Mouse (Mus musculus) fibroblast of lung, adult 2 months (primary cell): Measurements from ENCODE around the gene Mks1.
A peak's percentile ranks its signal among the peaks of the same experiment; 100 is the strongest.
"Not testable (repeated sequence)": the region's sequence is repeated elsewhere in the genome, so short reads cannot be mapped to it uniquely, and the experiment has no call there.

Source experiments
- DNase-seq: peaks from one replicate; pipeline ENCODE4 v3.0.0-alpha.2; 2011; ENCODE audit warnings: low read depth

The Mks1 gene

DNA sequence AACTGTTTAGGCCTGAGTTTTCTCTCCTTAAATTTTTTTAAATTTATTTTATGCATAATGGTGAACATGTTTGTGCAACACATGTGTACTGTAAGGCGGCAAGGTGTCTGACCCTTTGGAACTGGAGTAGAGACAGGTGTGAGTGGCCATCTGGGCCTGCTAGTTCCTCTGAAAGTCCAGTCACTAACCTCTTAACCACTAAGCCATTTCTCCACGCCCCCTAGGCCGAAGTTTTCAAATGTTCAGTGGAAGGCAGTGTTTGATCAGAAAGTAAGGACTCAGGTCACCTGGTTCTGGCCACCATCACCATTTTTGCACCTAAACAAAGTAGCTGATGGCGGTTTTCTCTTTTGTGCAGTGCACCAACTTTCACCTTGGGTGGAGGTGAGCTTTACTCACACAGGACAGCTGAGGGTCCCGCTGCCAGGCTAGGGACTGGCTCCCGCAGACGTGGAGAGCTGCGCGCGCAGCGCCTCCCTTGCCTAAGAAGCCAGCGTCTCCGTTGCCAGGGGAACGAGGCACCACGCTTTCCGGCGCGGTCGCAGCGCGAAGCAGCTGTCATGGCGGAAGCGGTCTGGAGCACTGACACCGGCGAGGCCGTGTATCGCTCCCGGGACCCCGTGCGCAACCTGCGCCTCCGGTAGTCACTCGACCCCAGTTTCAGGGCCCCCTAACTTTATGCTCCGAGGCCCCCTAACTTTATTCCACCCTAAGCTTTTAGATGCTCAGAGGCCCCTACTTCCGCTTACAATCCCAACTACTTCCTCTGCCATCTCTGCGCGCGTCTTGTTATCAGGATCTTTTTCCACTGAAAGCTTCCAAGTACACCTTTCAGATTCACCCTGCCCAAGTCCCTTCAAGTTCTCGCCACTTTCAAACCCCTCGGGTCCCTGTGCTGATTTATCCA lies at the start of gene Mks1:
Mks1 (plus strand) TSS at position 526 of the 907 bp plus-strand sequence.
- peak; percentile 73 for DNase-seq

DNA sequence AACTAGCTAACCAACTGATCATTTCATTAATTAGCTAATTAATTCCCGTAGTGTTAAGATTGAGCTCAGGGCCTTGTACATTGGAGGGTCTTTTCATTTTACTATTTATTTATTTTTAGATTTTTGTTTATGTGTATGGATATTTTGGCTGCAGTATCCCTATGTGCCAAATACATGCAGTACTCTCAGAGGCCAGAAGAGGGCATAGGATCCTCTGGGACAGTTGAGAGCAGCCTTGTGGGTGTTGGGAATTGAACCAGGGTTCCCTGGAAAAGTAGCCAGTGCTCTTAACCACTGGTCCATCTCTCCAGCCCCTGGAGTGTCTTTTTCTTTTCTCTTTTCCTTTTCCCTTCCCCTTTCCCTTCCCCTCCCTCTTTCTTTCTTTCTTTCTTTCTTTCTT lies 47.6 kb upstream of the Mks1 start:
- DNase-seq, result no peak

DNA sequence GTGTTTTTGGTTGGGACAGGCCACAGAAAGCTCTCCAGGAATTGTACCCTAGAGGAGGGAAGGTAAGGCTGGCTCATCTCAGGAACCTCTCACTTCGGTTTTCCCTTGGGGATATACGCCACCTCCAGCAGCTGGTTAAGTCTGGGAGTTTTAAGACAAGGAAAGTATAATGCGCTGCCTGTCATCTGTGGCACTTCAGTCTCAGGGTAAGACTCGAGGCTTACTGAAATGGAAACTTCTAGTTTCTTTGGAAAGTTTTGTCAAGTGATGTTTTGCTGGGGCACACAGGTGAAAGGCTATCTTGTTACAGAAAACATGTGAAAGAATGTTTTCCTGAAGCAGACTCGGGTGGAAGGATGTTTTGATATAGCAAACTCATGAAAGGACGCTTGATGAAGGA lies 45.6 kb upstream of the Mks1 start:
- DNase-seq, result no peak

DNA sequence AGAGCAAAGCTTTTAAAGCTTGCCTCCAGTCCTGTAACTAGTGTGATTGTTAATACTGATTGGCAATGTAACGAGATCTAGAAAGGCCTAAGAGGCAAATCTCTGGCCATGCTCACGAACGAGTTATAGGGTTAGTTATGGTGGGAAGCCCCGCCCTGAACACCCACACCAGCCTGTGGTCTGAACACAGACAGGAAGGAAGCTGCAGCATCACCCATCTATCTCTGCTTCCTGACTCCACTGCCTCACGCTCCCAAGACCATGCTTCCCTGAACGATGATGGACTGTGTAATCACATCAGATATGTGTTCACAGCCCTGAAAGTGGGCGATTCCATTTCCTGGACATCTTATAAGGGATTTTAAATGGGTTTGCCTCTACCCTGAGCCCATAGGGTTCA lies 44.8 kb upstream of the Mks1 start:
- no peak for DNase-seq

DNA sequence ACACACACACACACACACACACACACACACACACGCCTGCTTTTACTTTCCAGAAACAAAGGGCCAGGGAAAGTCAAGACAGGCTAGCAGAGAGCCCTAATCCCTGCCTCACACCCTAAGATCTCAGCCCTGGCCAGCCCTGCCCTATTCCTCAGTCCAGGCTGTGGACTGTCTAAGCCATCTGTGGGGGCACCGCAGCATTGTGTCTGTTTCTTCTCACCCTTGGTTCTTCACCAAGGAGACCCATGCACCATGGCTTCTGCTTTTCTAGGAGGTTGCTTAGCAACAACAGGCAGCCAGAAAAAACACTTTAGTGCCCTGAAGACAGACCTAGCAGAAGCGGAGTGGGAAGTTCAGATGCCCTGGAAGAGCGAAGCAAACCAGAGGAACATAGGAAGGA lies 41.6 kb upstream of the Mks1 start:
- DNase-seq, result no peak

DNA sequence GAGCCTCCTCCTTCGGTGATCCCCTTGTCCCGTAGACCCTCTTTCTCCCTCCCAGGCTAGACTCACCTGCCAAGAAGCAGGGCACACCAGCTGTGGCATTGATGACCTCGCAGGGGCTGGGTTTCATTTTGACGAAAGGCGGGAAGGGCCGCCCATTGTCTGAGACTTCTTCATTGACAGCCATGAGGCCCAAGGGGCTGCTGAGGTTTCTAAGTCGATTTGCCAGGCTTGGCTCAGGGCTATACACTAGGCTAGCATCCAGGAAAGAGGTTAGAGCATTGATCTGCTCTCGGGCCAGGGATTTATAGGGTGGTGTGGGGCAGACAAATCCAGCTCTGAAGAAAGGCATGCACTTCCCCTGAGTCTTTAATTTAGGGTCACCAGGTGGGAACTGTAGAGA lies 38.2 kb upstream of the Mks1 start:
- DNase-seq, result no peak

DNA sequence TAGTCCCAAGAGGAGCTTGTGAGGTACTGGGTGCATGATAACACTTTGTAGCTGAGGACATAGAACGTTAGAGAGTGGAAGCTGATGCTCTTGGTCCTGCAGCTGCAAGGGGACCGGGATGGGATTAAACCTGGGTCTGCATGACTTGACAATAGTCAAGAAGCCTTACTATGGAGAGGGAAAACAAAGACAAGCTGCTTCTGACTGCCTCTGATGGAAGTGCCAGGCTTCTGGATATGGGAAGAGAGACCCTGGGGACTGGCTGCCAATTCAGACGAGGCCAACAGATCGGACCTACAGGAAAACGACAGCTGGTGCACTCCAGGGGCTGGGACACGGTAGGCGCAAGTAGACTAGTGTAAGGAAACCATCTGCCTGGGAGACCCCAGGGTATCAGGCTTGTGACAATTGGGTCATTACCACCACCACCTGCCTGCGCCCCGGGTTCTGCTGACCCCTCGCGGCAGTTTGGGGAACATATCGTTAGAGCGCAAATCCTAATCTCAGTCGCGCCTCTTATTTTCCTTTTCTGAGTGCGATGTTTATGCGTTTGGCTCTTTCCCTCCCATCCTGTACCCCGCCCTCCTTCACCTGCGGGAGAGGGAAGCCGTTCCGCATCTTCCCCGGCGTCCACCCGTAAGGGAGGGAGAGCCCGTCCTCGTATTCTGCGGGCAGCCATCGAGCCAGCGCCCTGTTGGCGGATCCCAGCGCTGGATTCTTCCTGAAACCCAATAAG lies 36.1 kb upstream of the Mks1 start:
- no peak for DNase-seq

DNA sequence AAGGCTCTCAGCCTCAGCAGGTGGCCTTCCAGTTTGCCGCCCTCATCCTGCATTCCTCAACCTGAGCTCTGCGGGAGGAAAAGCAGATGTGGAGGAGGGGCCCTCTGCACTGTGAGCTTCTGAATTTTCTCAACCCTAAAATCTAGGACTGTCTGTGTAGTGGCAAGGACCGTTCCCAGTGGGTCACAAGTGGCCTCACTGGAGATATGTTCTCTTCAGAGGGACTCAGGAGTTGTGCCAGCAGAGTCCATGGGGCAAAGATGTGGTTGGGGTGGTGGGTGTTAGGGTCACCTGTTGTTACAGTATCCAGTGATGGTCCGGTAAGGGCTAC lies 35.6 kb upstream of the Mks1 start:
- DNase-seq, result no peak

DNA sequence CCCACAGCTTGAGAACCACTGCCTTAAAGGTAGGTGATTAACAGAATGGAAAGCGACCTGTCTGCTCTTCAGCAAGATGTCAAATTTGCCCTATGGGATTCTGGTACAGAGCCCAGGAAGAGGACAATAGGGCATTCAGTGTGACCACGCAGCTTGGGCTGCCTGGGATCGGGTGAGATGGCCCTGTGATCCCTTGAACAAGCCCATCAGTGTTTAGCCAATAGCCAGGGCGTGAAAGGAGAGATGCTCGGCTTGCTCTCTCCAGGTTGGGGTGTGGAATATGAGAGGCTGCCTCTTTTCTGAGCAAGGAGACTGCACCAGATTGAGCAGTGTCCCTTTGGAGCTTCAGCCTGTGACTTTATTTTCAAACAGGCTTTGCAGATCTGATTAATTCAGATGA lies 31.5 kb upstream of the Mks1 start:
- DNase-seq, result no peak

DNA sequence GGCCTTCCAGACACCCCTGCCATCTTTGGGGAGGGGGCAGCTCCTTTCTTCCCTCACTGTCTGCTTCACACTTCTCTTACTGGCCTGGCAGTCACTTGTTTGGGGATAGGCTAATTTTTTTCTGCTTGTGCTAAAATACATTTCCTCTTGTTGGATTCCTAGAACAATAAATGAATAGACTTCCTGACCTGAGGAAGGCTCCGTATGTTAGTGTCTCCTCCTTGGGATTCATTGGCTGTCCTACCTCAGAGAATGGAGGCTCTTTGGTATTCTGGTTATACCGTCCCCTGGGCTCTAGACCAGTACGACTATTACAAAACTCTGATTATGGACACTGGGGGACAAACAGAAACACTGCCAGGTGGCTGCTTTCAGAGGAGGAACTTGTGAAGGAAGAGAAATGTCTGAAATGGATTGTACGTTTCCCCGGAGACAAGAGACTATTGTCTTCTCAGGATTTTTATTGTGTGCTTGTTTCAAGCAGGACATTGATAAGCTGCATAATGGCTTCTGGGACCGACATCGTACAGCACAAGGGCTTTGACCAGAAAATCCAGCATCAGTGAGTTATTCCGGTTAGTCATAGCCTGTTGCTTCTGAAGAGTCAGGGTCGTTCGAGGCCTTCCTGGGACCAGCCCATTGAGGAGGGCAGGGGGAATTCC lies 24.6 kb upstream of the Mks1 start, which contains the start of gene Lpo:
Lpo (minus strand) TSS at position 51 of the 662 bp plus-strand sequence.
- DNase-seq, result no peak

DNA sequence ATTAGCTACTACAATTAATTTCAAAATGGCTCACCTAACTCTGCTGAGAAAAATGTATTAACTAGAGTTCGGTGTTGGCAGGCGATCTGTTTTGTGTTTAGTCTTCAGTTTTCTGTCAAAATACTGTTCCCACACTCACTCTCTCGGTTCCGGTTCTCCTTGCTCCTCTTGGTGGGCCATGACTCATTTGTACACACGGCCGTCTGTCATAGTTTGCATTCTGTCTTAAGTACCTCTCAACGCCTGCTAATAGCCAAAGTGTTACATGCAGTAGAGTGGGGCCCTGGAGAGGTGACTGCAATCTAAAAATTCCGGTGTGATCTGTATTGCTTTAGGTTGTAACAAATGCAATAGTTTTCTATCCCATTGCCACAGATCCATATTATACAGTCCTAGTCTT lies 12.3 kb upstream of the Mks1 start:
- DNase-seq, result no peak

DNA sequence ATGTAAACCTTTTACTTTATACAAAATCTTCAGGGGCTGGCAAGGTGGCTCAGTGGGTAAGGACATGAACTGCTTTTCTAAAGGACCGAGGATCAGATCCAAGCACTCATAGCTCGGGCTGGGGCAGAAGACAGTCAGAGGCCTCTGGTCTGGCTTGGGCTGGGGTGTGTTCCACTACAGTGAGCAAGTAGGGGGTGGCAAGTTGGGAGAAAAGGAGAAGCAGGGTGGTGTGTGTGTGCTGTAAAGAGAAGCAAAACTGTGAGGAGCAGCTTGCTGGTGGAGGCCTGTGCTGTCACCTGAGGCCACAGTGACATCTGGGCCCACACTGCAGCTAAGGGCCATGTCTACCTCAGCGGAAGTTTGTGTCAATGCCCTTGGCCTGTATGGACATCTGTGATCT lies 11.6 kb upstream of the Mks1 start:
- no peak for DNase-seq

DNA sequence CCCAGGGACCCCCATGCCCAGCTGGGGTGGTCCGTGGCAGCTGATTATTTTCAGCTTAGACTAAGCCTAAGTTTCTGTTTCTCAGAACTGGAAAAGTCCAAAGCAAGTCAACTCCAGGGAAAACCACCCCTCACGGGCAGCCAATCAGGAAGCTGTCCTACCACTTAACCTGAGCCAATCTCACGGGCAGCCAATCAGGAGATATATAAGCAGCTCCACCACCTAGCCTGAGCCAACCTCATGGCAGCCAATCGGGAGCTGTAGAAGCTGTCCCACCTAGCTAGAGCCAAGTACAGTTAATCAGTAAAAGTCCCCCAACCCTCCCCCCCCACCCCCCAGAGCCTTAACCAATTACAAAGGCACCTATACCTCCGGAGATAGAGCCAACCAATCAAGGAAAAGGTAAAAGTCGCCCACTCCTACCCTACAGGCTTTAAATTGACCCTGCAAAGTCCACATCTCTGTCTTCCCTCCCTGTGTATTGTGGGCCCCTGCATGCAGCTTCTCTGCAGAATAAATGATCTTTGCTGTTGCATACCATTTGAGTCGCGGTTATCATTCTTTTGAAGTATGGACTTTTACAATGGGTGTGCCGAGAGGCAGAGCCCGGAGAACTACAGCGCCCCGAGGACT lies 5.9 kb upstream of the Mks1 start:
- DNase-seq, result no peak

DNA sequence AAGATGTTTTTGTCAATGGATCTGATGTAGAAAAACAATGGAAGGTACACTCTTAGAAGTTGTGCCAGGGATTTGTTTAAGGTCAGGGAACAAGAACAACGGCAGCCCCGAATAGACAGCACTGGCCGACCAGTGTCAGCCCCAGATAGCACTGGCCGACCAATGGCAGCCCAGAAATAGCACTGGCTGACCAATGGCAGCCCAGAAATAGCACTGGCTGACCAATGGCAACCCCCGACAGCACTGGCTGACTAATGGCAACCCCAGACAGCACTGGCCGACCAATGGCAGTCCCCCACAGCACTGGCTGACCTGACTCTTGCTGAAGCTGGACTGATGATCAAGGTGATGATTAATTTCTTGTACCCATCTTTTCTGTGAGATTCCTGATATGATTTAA lies 5.1 kb upstream of the Mks1 start:
- DNase-seq, result no peak

DNA sequence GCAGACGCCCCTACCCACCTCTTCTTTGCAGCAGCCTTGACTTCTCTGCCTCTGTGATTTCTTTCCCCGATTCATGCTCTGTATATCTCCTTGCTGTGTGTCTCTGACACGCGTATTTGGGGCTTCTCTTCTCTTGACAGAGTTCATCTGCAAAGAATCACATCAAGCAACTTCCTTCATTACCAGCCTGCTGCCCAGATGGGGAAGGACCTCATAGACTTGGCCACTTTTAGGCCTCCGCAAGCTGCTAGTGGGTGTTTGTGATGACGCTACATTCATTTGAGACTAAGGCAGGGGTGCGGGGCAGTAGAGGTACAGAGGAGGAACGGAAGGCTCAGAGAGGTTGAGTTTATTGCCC lies 561 bp downstream of the Mks1 start:
- DNase-seq, result no peak

DNA sequence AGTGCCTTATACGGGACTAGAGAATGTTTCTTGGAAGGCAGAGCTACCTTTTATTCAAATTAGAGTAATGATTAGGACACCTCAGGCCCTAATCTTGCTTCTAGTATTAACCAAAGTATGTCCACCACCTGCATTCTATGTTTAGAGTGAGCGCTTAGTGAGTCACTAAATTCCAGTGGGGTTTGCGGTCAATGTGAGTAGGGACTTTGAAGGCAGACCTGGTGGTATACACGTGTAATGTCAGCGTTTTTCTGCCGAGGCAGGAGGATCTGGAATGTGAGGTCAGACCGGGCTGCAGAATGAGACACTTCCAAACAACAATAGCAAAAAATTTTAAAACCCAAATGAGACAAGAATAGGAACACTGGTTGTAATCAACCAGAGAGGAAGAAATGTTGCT lies 1.5 kb downstream of the Mks1 start:
- no peak for DNase-seq

DNA sequence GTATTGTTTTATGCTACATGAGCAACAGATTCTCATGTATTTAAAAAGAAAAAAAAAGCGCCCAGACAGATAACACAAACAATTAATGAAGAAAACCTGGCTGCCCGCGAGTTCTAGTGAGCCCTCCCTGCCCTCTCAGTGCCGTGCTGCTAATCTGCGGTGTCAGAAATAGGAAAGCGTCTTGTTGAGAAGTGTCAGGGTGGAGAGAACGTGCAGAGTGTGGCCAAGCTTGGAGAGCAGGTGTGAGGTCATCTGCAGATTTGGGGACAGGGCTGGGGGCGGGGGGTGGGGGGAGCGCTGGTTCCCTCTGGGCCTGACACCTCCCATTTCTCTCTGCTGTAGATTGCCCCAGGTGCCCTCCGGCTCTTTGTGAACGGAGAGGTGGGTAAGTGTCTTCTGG lies 6.3 kb downstream of the Mks1 start:
- no peak for DNase-seq

DNA sequence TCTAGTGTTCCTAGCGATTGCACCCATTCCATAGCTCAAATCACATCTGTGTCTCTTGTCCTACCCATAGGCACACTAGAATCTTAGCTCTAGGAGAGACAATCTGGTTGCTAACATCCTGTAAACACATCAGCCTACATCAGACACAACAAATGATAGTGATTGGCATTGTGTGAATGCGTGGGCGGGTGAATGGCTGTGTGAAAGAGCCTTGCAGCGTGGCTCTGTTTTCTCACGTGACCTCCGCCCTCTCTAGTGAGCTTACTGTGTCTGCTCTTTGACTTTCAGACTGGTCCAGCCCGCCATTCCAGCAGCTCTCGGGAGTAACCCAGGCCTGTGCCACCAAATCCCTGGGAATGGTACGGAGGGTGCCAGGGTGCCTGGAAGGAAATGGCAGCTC lies 7.4 kb downstream of the Mks1 start:
- DNase-seq, result no peak

DNA sequence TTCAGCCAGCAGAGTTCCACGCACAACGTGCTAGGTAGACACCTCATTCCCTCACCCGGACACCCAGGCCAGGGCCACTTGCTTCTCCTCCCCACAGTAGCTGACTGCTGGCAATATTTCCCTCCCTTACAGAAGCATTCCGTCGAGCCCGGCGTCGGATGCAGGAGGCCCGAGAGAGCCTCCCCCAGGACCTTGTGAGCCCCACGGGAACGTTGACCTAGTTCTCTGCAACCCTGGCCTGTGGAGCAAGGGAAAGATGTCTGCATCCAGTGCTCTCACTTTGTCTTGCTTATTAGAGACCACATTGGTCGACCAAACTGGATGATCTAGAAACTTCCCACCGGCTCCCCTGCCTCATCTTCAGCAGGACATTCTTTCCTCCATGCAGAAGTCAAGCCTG lies 9.8 kb downstream of the Mks1 start:
- DNase-seq, result no peak

DNA sequence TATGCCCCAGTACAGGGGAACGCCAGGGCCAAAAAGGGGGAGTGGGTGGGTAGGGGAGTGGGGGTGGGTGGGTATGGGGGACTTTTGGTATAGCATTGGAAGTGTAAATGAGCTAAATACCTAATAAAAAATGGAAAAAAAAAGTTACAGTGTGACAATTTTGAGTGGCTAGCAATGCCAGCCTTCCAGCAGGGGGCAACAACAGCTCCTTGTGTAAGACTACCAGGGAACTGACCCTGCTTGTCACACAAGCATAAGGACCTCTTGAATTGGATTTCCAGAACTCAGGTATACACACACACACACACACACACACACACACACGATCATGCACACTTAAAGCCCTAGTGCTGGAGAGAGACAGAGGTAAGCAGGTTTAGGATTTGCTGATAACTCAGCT lies 13.9 kb downstream of the Mks1 start:
- DNase-seq, result not testable (repeated sequence)

DNA sequence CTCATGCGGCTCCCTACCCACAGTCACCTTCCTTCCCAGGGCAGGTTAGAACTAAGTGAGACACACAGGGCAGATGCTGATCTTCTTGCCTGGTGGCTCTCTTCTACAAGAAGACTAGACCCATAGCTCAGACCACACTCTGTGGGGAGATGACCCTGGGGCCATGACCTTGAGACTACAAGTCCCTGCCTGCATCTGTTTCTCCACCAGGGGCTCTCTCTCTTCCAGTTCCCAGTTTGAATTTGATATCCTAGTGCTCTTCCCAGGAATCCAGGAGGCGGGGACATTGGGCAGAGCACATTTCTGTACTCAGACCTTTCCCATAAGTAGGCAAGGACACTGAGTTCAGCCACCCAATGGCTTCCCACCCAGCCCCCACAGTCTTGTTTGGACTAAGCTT lies 17.1 kb downstream of the Mks1 start:
- DNase-seq, result no peak

DNA sequence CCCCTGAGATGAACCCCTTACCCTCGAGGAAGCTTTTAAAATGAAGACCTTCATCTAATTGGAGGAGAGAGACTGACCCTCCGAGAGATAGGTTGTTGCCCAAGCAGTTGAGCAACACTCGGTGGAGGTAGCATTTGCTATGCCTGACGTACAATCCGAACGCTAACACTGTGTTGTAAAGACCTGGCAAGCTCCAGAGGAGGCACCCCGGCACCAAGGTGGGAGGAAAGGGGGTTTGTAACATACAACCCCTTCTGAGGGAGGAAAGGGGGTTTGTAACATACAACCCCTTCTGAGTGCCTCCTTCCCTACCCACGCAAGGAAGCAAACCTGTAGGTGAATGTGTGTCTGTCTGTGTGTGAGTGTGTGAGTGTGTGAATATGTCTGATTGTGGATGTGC lies 18.8 kb downstream of the Mks1 start:
- DNase-seq, result no peak

DNA sequence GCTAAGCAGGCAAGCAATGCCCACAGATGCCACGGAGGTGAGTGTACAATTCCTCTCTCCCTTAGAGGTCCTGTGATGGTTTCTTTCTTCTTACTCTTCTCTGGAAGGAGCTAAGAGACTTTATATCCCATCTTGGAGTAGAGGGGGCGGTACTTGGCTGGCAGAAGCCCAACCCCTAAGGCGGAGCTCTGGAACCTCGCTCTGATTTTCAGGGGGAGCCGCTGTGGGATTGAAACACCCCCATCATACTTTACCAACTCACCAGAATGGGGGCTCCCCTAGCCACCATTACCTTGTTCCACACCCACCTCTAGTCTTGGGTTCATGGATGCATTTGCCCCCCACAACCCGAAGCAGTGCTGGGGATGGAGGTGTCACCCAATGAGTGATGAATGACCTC lies 22.4 kb downstream of the Mks1 start, which contains the start of gene Epx:
Epx (minus strand) TSS at position 101 of the 400 bp plus-strand sequence.
- DNase-seq, result no peak
